Mouse (Mus musculus) Patski (cell line): ENCODE data around the gene Uba3. TPM values are rescaled to one million over a fixed set of nuclear protein-coding genes. Genes with fewer than 3 reads are reported as not detected.

ENCODE experiments used
- ATAC-seq: fragments of 100-300 bp; one replicate; pipeline ENCODE4 v1.8.0; 2021
- CTCF ChIA-PET: fragments of 350-600 bp; sonication (Branson Sonifier 250); formaldehyde crosslinking; loops from one replicate; lab custom pipeline; 2022; ENCODE audit warnings: inconsistent platforms; lab: Charles Lee
- POLR2A ChIA-PET: fragments of 350-600 bp; sonication (Branson Sonifier 250); formaldehyde crosslinking; loops from one replicate; lab custom pipeline; 2022; ENCODE audit warnings: antibody characterized with exemption, inconsistent platforms; lab: Charles Lee
- DNase-seq: peaks from one replicate; pipeline ENCODE4 v3.0.0-alpha.2; 2011; ENCODE audit warnings: low read depth, low spot score
- H3K27me3 ChIP-seq: fragments of 371-371 bp; one replicate; pipeline ENCODE4 v1.5.1; 2021
- CTCF ChIP-seq: fragments of 100-300 bp; IDR thresholded peaks from one replicate; pipeline ENCODE4 v1.5.1; 2021
- in situ Hi-C: fragments of 300-500 bp; cut with MboI; formaldehyde crosslinking; loops from 3 replicates; pipeline ENCODE4 v1.11.1; 2018; ENCODE audit warnings: low pct_unique_long_range_greater_than_20kb, mixed read lengths
- polyA plus RNA-seq: library from polyadenylated mRNA; unstranded; gene quantifications from one replicate; pipeline ENCODE4 v1.2.3, GENCODE M21; 2021

Gene Uba3
- polyA plus RNA-seq, 1 experiment from 2014 or later: 118 TPM

GRCm38 (mm10) chr6:97210962-97211601, 5.6 kb upstream of the Uba3 start:
- CTCF ChIA-PET: interaction anchor here (1.0 to 3.4 kb wide), 5 partner anchors 10 to 206 kb away, joined by 3 to 11 read pairs (median 4); no protein-coding TSS in a partner anchor
- no peak for TF ChIP-seq CTCF
- no peaks in the 10 kb centered on the region for H3K27me3 ChIP-seq

GRCm38 (mm10) chr6:97210191-97210961, 4.9 kb upstream of the Uba3 start, which contains the start of gene Arl6ip5:
Arl6ip5 (plus strand) TSS chr6:97210689.
- no peak for TF ChIP-seq CTCF
- H3K27me3 ChIP-seq: no peaks in the 10 kb centered on the region
- peak; percentile 87 for ATAC-seq
- ChIA-PET CTCF (interaction anchor here (0.9 to 3.4 kb wide), 7 partner anchors 9 to 206 kb away, joined by 3 to 11 read pairs (median 3); no protein-coding TSS in a partner anchor), POLR2A (interaction anchor here (1.0 to 1.2 kb wide), 2 partner anchors 31 to 33 kb away, joined by 3 to 4 read pairs; partner anchors contain the start of gene Tmf1)
- no peak for DNase-seq
- in situ Hi-C loops: no loop called here

More at GRCm38 (mm10) chr6:97210962-97211601, 5.6 kb upstream of the Uba3 start:
- POLR2A ChIA-PET: interaction anchor here (1.0 kb wide), 1 partner anchor 32 kb away, joined by 3 read pairs; the partner anchor contains the start of gene Tmf1
- DNase-seq (no peak), ATAC-seq (peak; percentile 45)
- in situ Hi-C loops: no loop called here

- in situ Hi-C loops: no loop called here
- no peak for DNase-seq
- ATAC-seq: no peak
- ChIA-PET POLR2A (interaction anchor here (1.2 kb wide), 1 partner anchor 32 kb away, joined by 4 read pairs; no protein-coding TSS in a partner anchor), CTCF (interaction anchor here (0.9 to 1.3 kb wide), 5 partner anchors 16 to 207 kb away, joined by 3 to 4 read pairs (median 3); no protein-coding TSS in a partner anchor)
- no peak for TF ChIP-seq CTCF
- H3K27me3 ChIP-seq: no peaks in the 10 kb centered on the region
Measured at GRCm38 (mm10) chr6:97209751-97210150, 4.3 kb upstream of the Uba3 start.

- no peaks in the 10 kb centered on the region for H3K27me3 ChIP-seq
- ChIA-PET POLR2A (interaction anchor here (1.2 kb wide), 1 partner anchor 31 kb away, joined by 4 read pairs; no protein-coding TSS in a partner anchor), CTCF (interaction anchor here (1.2 to 1.3 kb wide), 2 partner anchors 37 to 59 kb away, joined by 3 to 4 read pairs; no protein-coding TSS in a partner anchor)
- DNase-seq (no peak), ATAC-seq (no peak)
- no peak for TF ChIP-seq CTCF
- in situ Hi-C loops: no loop called here
Measured at GRCm38 (mm10) chr6:97209201-97209600, 3.8 kb upstream of the Uba3 start.

GRCm38 (mm10) chr6:97208406-97208805, 3.0 kb upstream of the Uba3 start:
- no peak for ATAC-seq
- no peak for DNase-seq
- POLR2A ChIA-PET: interaction anchor here (0.6 to 0.9 kb wide), 2 partner anchors 15 to 30 kb away, joined by 4 read pairs; partner anchors contain the start of gene Tmf1
- no peaks in the 10 kb centered on the region for H3K27me3 ChIP-seq
- no peak for TF ChIP-seq CTCF
- CTCF ChIA-PET: interaction anchor here (1.1 kb wide), 1 partner anchor 84 kb away, joined by 3 read pairs; no protein-coding TSS in a partner anchor
- in situ Hi-C loops: no loop called here

GRCm38 (mm10) chr6:97207085-97207484, 1.6 kb upstream of the Uba3 start:
- H3K27me3 ChIP-seq: no peaks in the 10 kb centered on the region
- no peak for TF ChIP-seq CTCF

GRCm38 (mm10) chr6:97204952-97205351, 495 bp downstream of the Uba3 start:
- ChIA-PET POLR2A (interaction anchor here (0.8 to 1.3 kb wide), 3 partner anchors 12 to 28 kb away, joined by 3 to 7 read pairs (median 3); no protein-coding TSS in a partner anchor), CTCF (interaction anchor here (0.7 kb wide), 1 partner anchor 46 kb away, joined by 3 read pairs; no protein-coding TSS in a partner anchor)
- TF ChIP-seq CTCF: no peak
- in situ Hi-C loops: no loop called here
- no peak for ATAC-seq
- DNase-seq: no peak
- no peaks in the 10 kb centered on the region for H3K27me3 ChIP-seq

More at GRCm38 (mm10) chr6:97207085-97207484, 1.6 kb upstream of the Uba3 start:
- DNase-seq: no peak
- CTCF ChIA-PET: interaction anchor here (1.1 to 1.3 kb wide), 2 partner anchors 28 to 86 kb away, joined by 3 read pairs; no protein-coding TSS in a partner anchor
- in situ Hi-C loops: no loop called here
- no peak for ATAC-seq
- POLR2A ChIA-PET: no interaction called here

GRCm38 (mm10) chr6:97204252-97204869, 1.1 kb downstream of the Uba3 start:
- ATAC-seq: no peak
- no peak for DNase-seq
- no peaks in the 10 kb centered on the region for H3K27me3 ChIP-seq
- in situ Hi-C loops: no loop called here
- ChIA-PET CTCF (no interaction called here), POLR2A (interaction anchor here (0.8 to 1.3 kb wide), 3 partner anchors 11 to 27 kb away, joined by 3 to 7 read pairs (median 3); no protein-coding TSS in a partner anchor)
- TF ChIP-seq CTCF: no peak

GRCm38 (mm10) chr6:97202477-97202876, 3.0 kb downstream of the Uba3 start:
- in situ Hi-C loops: no loop called here
- no peaks in the 10 kb centered on the region for H3K27me3 ChIP-seq
- DNase-seq: no peak
- POLR2A ChIA-PET: no interaction called here
- CTCF ChIA-PET: no interaction called here
- TF ChIP-seq CTCF: no peak
- no peak for ATAC-seq

GRCm38 (mm10) chr6:97200437-97200836, 5.0 kb downstream of the Uba3 start:
- no peak for ATAC-seq
- peak; percentile 39 for TF ChIP-seq CTCF
- in situ Hi-C loops: no loop called here
- POLR2A ChIA-PET: no interaction called here
- CTCF ChIA-PET: no interaction called here
- no peak for DNase-seq
- no peaks in the 10 kb centered on the region for H3K27me3 ChIP-seq
